Mouse (Mus musculus) MN1 (cell line): ENCODE measurements around the gene Pkp3.
"Not testable (repeated sequence)": the region's sequence is repeated elsewhere in the genome, so short reads cannot be mapped to it uniquely, and the experiment has no call there.

Experiments
- DNase-seq: peaks from one replicate; pipeline ENCODE4 v3.0.0-alpha.2; 2016; ENCODE audit warnings: low spot score

Gene Pkp3

DNA sequence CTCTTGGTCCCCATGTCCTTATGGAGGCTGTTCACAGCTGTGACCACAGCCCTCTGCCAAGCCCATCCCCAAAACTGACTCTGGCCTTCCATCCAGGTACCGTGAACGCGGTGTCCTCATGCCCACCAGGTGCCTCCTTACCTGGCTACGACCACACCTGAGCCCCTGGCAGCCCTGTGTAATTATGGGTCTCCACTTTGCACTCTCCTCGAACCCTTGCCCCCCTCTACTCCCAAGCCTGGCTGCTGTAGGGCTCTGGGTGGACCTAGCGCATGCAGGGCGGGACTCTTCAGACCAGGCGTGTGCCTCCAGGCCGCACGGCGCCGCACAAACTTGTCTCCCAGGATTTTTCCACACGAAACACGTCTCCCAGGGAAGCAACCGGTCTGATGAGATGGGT is at the start of gene Pkp3:
Gene Pkp3 (plus strand): TSS at position 378 of the 400 bp plus-strand sequence.
- no peak for DNase-seq

DNA sequence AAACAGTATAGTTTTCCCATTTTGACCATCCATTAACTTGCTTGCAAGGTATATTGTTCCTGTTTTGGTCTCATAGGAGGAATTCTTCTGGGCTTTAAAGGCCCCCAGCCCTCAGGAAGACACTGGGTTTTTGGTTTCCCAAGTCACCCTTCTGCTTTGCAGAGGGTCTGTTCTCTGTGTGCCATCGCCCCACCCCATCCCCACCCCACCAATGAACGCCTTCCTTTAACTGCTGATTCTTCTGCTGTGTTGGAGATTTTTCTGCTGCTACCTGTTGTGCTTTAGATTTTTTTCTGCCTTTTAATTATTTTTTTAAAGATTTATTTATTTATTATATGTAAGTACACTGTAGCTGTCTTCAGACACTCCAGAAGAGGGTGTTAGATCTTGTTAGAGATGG is 49.2 kb upstream of the Pkp3 start, which contains the start of gene Gm17387:
Gene Gm17387 (plus strand): TSS at position 301 of the 400 bp plus-strand sequence.
- no peak for DNase-seq

DNA sequence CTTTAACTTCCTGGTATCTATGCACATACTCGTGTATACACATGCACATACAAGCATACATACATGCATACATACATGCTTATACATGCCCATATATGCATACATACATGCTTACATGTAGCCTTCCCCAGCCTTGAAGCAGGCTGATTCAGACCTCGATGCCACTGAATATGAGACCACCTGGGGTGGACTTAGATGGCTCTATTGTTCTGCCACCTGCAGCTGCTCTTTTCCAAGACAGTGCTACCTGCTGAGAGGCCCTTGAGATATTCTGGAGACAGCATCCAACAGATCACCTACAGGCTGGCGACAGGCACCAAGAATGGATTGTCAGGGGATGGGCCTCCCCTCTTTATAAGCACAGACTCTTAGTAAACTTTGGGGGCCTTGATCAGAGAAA is 47.6 kb upstream of the Pkp3 start:
- no peak for DNase-seq

DNA sequence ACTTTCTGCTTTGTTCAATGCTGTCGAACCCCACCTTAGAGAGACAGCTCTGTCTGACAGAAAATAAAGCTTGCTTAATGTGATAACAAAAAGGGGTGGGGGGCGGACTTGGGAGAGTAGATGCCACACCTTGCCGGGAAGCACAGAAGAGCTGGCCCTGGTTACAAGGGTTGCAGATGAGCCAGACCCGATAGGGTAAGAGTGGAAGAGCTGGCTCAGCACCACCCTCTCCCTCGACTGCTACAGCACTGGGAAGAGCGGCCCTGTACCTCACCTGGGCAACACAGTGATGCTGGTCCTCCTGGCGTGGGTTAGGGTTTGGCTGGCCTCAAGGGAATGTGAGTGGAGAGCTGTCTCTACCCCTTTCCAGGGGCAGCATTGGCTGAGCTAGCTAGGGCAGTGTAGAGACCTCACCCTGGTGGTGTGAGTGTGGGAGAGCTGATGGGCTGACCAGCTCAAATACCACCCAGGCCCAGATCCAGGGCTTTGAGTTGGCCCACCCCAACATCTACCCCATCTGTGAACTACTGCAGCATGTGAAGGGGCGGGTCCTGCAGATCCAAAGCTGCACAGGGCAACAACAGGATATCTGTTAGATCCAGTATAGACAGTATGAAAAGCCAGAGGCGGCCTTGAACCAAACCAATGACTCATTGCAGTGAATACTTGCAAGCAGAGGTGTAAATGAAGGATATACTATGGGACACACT is 45.4 kb upstream of the Pkp3 start:
- DNase-seq: no peak

DNA sequence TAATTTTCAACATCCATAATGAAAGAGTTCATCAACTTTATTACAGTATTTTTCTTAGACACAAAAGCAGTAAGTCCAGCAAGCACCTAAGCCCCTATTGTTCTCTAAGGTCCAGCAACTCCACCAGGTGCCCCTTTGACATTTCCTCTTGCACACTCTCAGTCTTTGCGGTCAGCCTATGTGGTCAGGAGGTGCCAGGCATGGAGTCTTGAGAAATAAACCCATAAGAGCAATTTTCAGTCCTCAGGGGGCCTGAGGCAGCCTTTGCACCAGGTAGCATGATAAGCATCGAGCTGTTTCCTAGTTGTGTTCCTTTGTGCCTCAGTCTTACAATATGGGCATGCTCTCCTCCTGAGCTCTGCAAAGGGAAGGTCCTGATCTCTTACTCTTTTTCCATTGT is 41.4 kb upstream of the Pkp3 start:
- DNase-seq: not testable (repeated sequence)

DNA sequence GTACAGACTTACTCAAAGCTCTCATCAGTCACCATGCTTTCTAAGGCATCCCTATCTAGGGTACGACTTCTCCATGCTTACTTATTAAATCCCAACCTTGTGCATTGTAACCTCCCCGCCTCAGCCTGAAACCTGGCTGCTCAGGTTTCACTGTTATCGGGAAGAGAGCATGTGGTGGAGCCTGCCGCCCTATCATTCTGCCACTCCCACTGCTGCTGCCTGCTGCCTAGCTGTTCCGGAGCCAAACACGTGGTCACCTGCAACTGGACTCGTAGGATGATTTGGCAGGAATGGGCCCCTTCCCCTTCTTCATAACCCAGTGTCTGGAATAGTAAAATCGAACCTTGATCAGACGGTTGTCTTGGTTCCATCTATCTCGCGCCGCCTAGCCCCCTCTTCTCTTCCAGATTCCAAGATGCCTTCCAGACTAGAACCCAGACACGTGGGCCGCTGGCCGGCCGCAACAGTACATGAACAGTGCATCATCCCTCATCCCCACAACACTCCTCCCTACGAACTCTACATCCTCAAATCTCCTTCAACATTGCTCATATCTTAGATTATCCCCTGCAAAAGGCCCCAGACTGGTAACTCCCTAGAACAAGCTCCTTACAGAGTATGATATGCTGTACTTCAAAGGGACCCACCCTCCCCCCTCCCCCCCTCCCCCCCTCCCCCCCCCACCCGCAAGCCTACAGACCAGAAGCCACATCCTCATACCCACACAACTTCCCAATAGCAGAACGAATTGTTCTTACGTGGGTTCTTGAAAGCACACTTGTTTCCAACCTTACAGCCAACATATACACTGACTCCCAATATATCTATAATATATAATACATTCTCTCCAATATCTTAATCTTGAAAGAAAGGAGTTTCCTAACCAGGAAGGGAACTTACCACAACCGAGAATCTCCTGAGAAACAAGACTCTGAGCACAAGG is 39.7 kb upstream of the Pkp3 start:
- DNase-seq: no peak

DNA sequence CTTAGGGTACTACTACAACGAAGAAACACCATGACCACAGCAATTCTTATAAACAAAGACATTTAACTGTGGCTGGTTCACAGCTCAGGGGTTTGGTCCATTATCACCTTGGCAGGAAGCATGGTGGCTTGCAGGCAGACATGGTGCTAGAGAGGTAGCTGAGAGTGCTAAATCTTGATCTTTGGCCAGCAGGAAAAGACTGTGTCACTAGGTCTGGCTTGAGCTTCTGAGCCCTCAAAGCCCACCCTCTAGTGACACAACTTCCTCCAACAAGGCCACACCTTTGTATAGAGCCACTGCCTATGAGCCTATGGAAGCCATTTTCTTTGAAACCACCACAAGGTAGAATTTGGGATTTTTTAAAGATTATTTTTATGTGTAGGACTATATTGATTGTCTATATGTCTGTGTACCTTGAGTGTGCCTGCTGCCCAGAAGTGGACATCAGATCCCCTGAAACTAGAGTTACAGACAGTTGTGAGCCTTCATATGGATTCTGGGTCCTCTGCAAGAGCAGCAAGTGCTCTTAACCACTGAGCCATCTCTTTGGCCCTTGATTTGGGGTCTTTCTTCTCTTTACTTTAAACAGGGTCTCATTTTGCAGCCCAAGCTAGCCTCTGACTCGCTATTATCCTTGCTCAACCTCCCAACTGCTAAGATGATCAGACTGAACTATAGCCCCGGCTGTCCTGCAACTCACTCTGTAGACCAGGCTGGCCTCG is 38.5 kb upstream of the Pkp3 start:
- no peak for DNase-seq

DNA sequence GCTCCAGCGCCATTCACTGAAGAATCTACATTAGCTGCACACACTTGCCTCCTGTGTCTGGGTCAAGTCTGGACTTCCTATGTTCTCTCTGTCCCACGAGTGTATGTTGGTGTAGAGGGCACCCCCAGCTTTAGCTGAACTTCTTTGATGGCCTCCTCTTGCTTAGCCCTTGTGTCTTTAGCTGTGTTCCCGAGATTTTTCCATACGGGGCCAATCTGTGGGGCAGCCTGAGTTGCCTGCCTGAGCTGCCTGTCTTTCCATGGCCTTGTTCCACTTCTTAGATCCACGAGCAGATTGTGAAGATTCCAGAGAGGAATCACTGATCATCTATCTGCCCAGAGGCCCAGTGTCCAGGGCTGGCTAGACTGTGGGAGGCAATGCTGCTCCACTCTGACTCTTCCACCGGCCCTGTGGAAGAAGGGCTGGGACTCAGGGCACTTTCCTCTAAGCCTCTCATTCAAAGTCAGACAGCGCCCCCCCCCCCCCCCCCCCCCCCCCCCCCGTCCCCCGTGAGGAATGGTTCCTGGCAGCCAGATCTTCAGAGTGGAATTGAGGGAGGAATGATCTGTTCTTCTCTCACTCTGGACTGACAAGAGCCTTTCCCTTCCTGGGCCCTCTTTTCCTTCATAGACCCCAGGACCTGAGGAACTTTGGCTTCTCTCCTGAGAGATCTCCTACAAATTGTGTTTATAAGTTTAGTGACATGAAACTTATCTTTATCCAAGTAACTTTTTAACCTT is 37.0 kb upstream of the Pkp3 start:
- no peak for DNase-seq

DNA sequence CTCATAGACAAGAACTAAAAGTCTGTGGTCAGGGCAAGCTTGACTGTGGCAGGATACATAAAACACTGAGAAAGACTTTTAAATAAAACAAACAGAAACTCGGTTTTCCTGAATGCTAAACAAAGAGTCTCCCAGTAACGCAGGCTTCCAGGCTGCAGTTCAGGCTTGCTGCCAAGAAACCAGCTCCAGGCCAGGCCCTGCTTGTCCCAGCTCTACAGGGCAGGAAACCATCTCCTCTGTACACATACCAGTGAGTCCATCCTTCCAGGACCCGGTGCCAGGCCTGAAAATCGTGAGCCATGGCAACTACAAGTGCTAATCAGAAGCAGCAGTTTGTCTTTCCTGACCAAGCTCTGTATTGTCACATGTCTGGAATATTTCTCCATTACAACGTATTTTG is 36.4 kb upstream of the Pkp3 start:
- peak; percentile 83 for DNase-seq

DNA sequence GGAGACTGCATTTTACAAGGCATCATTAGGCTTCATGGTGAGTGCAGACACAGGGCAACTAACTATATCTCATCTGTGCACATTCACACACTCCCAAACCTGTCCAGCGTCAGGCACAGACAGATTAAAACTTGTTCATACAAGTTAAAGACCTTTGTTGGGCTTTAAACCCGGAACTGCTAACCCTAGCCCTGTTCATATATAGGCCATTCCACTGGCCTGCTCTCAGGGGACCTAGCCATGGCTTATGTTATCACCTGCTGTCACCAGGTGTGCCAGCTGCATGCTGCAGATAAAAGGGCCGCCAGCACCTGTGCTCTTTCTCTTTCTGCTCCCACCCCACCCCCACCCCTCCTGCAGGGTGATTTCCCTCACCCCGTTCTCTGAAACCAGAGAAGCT is 35.5 kb upstream of the Pkp3 start:
- DNase-seq: no peak

DNA sequence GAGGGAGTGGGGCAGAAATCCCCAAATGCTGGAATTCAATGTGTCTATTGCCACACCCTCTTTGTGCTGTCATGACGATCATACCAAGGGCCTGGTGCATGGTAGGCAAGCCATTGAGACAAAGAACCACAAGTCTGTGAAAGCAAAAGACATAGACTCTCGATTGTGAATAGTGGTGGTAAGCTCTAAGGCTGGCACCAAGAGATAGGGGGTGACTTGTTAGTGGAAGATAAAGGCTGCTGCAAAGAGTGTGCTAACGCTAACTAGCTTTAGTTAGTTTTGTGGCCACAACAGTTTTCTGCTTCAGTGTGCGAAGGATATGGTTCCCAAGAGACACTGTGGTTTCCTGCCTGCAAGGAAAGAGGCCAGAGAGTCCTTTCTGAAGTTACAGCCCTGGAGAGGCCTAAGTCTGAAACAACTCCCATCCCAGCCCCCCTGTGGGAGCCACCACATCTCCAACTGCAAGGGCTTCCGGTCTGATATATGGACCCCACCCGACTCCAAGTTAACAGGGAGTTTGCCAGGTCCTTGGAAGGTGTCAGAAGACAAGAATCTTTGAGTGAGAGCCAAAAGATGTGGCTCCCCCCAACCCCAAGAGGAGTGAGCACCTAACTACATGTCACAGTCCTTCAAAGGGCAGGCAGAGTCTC is 31.0 kb upstream of the Pkp3 start:
- no peak for DNase-seq

DNA sequence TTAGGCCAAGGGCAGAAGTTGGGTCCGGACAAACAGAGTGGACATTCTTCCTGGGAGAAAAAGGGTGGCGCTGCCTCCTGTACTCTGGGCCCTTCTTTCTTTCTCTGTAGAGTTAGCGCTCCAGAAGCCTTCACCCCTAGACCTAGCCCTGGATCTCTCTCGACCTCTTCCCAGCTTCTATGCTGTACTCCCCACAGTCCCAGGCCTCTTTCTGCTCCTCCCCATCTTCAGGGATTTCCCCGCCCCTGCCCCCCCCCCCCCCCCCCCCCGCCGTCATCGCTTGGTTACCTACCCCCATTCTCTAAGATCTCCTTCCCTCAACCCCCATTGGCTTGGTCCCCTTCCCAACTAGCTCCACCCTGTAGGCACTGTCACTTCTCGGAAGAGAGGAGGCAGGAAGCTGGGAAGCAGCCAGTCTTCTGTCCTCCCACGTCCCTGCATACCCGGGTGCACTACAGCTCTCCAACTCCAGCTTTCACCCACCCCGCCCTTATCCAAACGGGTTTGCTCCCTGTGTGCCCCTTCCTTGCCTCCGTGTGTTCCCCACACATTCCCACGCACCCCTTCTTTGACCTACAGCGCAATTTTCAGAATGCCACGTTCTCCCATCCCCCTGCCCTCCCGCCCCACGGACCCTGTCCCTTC is 30.3 kb upstream of the Pkp3 start:
- DNase-seq: peak; percentile 79

DNA sequence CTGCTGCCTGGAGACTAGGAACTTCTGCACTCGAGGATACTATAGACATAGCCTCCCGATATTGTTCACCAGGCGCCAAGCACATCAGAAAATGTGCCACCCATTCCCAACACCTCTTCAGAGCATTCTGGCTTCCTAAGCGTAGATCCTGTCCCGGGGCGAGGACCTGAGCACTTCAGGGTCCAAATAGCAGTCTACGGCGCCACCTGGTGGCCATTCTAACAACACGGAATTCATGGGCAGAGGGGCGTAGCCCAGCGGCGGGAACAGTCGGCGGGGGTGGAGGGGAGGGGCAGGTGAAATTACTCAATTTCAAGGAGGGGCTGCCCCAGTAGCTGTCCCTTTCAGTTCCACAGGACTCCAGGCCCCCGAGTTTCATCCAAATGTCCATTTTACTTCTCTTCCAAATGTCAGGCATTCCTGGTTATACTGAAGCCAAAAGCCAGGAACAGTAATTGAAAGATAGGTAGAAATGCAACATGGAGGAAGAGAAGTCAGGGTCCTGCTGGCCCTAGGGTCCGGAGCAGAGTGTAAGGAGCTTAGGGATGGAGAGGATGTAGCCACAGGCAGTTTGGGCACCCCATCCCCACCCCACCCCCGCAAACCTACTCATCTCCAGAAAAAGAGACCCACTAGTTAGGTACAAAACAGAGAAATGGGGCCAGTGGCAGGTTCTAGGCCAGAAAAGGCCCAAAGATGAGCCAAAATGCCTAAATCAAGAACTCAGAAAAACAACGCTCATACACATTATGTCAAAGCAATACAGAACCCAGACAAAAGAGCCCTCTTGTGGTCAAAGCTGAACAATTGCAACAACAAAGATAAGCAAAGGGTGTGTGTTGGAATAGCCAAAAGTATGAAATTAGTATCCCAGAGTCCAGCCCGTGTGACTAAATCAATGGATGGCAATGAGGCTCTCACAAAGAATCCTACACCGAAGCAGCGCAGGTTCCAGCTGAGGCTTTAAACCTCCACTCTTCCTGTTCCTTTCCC is 29.5 kb upstream of the Pkp3 start:
- DNase-seq: peak; percentile 93

DNA sequence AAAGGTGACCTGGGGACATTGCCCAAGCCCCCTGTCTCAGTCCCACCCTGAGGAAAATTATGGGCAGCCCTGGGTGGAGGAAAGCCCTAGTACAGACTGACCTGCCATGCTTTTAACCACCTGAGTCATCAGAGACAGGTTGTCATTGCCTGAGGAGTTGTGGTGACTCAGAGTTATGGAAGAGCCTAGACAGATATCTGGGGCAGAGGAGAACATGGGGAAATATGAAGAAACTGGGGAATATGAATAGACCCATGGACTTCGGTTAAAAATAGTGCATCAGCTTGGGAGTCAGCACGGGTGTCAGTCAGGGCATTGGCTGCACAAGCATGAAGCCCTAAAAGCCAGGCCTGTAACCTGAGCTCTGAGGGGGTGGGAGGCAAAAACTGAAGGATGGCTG is 28.7 kb upstream of the Pkp3 start:
- no peak for DNase-seq

DNA sequence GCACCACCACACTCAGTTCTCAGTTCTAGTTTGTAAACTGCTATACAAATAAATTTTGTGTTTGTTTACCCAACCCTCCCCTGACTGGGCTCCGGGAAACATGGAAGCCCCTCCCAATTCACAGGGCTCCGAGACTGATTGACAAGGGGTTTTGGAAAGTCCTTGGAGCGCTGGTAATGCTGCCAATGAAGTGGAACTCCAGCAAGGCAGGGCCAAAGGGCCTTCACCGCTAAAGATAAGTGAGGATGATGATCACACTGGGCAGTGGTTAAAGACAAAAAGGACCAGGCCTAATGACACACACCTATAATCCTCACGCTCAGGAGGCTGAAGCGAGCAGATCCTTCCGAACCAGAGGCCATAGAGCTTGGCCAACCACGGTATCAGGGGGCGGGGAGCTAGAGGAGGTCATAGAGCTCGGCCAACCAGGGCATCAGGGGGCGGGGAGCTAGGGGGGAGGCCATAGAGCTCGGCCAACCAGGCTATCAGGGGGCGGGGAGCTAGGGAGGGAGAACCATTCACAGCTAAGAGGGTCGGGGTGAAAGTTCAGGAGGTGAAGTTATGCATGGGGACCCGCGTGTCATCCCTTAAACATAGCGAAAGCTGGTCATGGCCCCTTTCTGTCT is 26.8 kb upstream of the Pkp3 start:
- no peak for DNase-seq

DNA sequence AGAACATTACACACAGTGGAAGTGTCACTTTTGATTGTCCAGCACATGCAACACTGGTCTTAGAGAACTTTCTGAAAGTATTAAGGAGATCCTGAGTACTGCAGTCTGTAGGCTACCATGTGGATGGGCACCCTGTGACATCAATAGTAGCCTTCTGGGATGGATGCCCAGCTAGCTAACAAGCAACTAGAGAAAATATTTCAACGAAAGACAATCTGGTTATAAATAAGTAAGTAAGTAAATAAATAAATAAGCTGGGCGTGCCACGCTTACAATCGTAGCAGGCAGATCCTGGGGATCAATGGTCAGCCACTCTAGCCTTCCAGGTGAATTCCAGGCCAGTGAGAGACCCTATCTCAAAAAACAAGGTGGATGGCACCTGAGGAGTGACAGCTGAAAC is 26.0 kb upstream of the Pkp3 start:
- no peak for DNase-seq

DNA sequence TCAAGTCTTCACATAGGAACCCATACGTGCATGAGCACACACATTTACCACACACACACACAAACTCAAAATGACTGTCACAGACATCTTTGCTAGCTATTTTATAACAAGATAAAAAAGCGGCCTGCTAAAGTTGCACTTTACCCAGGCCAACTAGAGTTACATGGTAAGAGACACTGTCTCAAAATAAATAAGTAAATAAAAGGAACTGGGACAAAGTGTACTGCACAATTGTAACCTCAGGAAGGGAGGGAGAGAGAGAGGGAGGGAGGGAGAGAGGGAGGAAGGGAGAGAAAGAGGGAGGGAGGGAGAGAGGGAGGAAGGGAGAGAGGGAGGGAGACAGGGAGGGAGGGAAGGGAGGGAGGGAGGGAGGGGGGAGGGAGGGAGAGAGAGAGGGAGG is 25.6 kb upstream of the Pkp3 start:
- DNase-seq: no peak

DNA sequence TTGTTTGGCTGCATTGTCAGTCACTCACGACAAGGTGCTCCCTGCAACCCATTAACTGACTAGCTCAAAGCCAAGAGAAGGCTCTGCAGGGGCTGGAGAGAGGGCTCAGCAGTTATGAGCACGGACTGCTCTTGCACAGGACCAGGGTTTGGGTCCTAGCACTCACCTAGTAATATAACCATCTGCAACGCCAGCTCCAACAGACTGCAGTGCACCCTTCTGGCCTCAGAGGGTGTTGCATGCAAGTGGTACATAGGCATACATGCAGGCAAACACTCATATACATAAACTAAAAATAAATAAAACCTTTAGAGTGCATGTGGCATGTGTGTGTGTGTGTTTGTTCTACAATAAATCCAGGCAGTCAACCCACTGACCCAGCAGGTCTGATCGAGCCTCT is 22.2 kb upstream of the Pkp3 start:
- DNase-seq: no peak

DNA sequence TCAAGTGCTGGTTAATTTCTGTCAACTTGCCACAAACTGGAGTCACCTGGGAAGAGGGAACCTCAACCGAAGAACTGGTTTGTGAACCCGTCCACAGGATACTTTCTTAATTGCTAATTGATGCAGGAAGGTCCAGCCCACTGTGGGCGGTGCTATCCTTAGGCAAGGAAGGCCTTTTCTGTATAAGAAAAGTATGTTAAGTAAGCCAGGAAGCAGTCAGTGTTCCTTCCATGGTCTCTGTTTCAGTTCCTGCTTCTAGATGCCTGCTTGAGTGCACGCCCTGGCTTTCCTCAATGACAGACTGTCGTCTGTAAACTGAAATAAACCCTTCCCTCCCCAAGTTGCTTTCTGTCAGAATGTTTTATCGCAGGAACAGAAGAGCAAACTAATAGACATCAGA is 21.0 kb upstream of the Pkp3 start:
- DNase-seq: no peak
